Mouse (Mus musculus): ENCODE measurements around the gene Tiam2. TPM values are rescaled to one million over a fixed set of nuclear protein-coding genes. Genes with fewer than 3 reads are reported as not detected.

Gene Tiam2
- polyA plus RNA-seq, 1 experiment from 2014 or later = 7.8 TPM

GRCm38 (mm10) chr17:3420148-3420547 is 93.8 kb downstream of the Tiam2 start:
- Histone ChIP-seq H3K9me3 (ENCODE audit: control insufficient read depth, low read length) (no peaks in the 10 kb centered on the region), H3K36me3 (ENCODE audit: control insufficient read depth, insufficient read depth, low read length) (no peaks in the 10 kb centered on the region), H3K27me3 (ENCODE audit: control insufficient read depth, insufficient read depth, low read length) (no peaks in the 10 kb centered on the region), H3K9ac (replicated peaks; ENCODE audit: low read depth, low read length) (no peak overlapping the region), H3K4me2 (ENCODE audit: low read depth, low read length) (no peak overlapping the region), H3K4me3 (ENCODE audit: low read depth, low read length) (no peak overlapping the region), H3K27ac (ENCODE audit: low read depth, low read length) (no peak overlapping the region), H3K4me1 (ENCODE audit: control insufficient read depth, insufficient read depth, low read length) (no peaks in the 10 kb centered on the region)
- WGBS = 90% methylated on average over 4 of the region's 4 CpGs
- ATAC-seq (ENCODE audit: low read depth) = no peak

- no peaks in the 10 kb centered on the region for H3K4me1 ChIP-seq (ENCODE audit: control insufficient read depth, insufficient read depth, low read length)
- no peak overlapping the region for H3K27ac ChIP-seq (ENCODE audit: low read depth, low read length)
- no peak overlapping the region for H3K9ac ChIP-seq (replicated peaks; ENCODE audit: low read depth, low read length)
- H3K4me2 ChIP-seq (ENCODE audit: low read depth, low read length) = no peak overlapping the region
- H3K9me3 ChIP-seq (ENCODE audit: control insufficient read depth, low read length) = no peaks in the 10 kb centered on the region
- no peak for ATAC-seq (ENCODE audit: low read depth)
- H3K36me3 ChIP-seq (ENCODE audit: control insufficient read depth, insufficient read depth, low read length) = no peaks in the 10 kb centered on the region
- no peak overlapping the region for H3K4me3 ChIP-seq (ENCODE audit: low read depth, low read length)
- 90% methylated on average over 2 of the region's 2 CpGs for WGBS
- H3K27me3 ChIP-seq (ENCODE audit: control insufficient read depth, insufficient read depth, low read length) = no peaks in the 10 kb centered on the region
These were observed 97.0 kb downstream of the Tiam2 start for GRCm38 (mm10) chr17:3423416-3423815.

GRCm38 (mm10) chr17:3428659-3429058 is 102.3 kb downstream of the Tiam2 start:
- Histone ChIP-seq H3K36me3 (ENCODE audit: control insufficient read depth, insufficient read depth, low read length) (no peaks in the 10 kb centered on the region), H3K27me3 (ENCODE audit: control insufficient read depth, insufficient read depth, low read length) (no peaks in the 10 kb centered on the region), H3K9ac (replicated peaks; ENCODE audit: low read depth, low read length) (no peak overlapping the region), H3K4me1 (ENCODE audit: control insufficient read depth, insufficient read depth, low read length) (no peaks in the 10 kb centered on the region), H3K27ac (ENCODE audit: low read depth, low read length) (no peak overlapping the region), H3K4me2 (ENCODE audit: low read depth, low read length) (no peak overlapping the region), H3K4me3 (ENCODE audit: low read depth, low read length) (no peak overlapping the region), H3K9me3 (ENCODE audit: control insufficient read depth, low read length) (no peaks in the 10 kb centered on the region)
- no peak for ATAC-seq (ENCODE audit: low read depth)
- WGBS = 96% methylated on average over 9 of the region's 9 CpGs

GRCm38 (mm10) chr17:3432590-3433498 is 106.5 kb downstream of the Tiam2 start:
- no peak overlapping the region for H3K9ac ChIP-seq (replicated peaks; ENCODE audit: low read depth, low read length)
- no peaks in the 10 kb centered on the region for H3K9me3 ChIP-seq (ENCODE audit: control insufficient read depth, low read length)
- H3K4me2 ChIP-seq (ENCODE audit: low read depth, low read length) = no peak overlapping the region
- no peak overlapping the region for H3K4me3 ChIP-seq (ENCODE audit: low read depth, low read length)
- H3K36me3 ChIP-seq (ENCODE audit: control insufficient read depth, insufficient read depth, low read length) = no peaks in the 10 kb centered on the region
- H3K27me3 ChIP-seq (ENCODE audit: control insufficient read depth, insufficient read depth, low read length) = no peaks in the 10 kb centered on the region
- no peaks in the 10 kb centered on the region for H3K4me1 ChIP-seq (ENCODE audit: control insufficient read depth, insufficient read depth, low read length)
- no peak for ATAC-seq (ENCODE audit: low read depth)
- WGBS = 45% methylated on average over 10 of the region's 10 CpGs
- no peak overlapping the region for H3K27ac ChIP-seq (ENCODE audit: low read depth, low read length)

- Histone ChIP-seq H3K27me3 (ENCODE audit: control insufficient read depth, insufficient read depth, low read length) (no peaks in the 10 kb centered on the region), H3K9me3 (ENCODE audit: control insufficient read depth, low read length) (no peaks in the 10 kb centered on the region), H3K4me1 (ENCODE audit: control insufficient read depth, insufficient read depth, low read length) (no peaks in the 10 kb centered on the region), H3K4me2 (ENCODE audit: low read depth, low read length) (no peak overlapping the region), H3K36me3 (ENCODE audit: control insufficient read depth, insufficient read depth, low read length) (no peaks in the 10 kb centered on the region), H3K4me3 (ENCODE audit: low read depth, low read length) (no peak overlapping the region), H3K27ac (ENCODE audit: low read depth, low read length) (no peak overlapping the region), H3K9ac (replicated peaks; ENCODE audit: low read depth, low read length) (no peak overlapping the region)
- WGBS = 92% methylated on average over 3 of the region's 3 CpGs
- peak; percentile 21; the same call in 1 of the 2 replicates for ATAC-seq (ENCODE audit: low read depth)
These were observed 107.3 kb downstream of the Tiam2 start for GRCm38 (mm10) chr17:3433521-3434271.

- H3K9ac ChIP-seq (replicated peaks; ENCODE audit: low read depth, low read length) = no peak overlapping the region
- no peaks in the 10 kb centered on the region for H3K4me1 ChIP-seq (ENCODE audit: control insufficient read depth, insufficient read depth, low read length)
- no peaks in the 10 kb centered on the region for H3K27me3 ChIP-seq (ENCODE audit: control insufficient read depth, insufficient read depth, low read length)
- no peak overlapping the region for H3K27ac ChIP-seq (ENCODE audit: low read depth, low read length)
- H3K4me2 ChIP-seq (ENCODE audit: low read depth, low read length) = no peak overlapping the region
- no peaks in the 10 kb centered on the region for H3K36me3 ChIP-seq (ENCODE audit: control insufficient read depth, insufficient read depth, low read length)
- no peak for ATAC-seq (ENCODE audit: low read depth)
- H3K4me3 ChIP-seq (ENCODE audit: low read depth, low read length) = no peak overlapping the region
- no peaks in the 10 kb centered on the region for H3K9me3 ChIP-seq (ENCODE audit: control insufficient read depth, low read length)
- 93% methylated on average over 1 of the region's 1 CpGs for WGBS
These were observed 108.9 kb downstream of the Tiam2 start for GRCm38 (mm10) chr17:3435299-3435698.

GRCm38 (mm10) chr17:3436841-3437515 is 110.6 kb downstream of the Tiam2 start:
- Histone ChIP-seq H3K9me3 (ENCODE audit: control insufficient read depth, low read length) (no peaks in the 10 kb centered on the region), H3K4me1 (ENCODE audit: control insufficient read depth, insufficient read depth, low read length) (no peaks in the 10 kb centered on the region), H3K4me2 (ENCODE audit: low read depth, low read length) (no peak overlapping the region), H3K27me3 (ENCODE audit: control insufficient read depth, insufficient read depth, low read length) (no peaks in the 10 kb centered on the region), H3K9ac (replicated peaks; ENCODE audit: low read depth, low read length) (no peak overlapping the region), H3K27ac (ENCODE audit: low read depth, low read length) (no peak overlapping the region), H3K36me3 (ENCODE audit: control insufficient read depth, insufficient read depth, low read length) (no peaks in the 10 kb centered on the region), H3K4me3 (ENCODE audit: low read depth, low read length) (no peak overlapping the region)
- no peak for ATAC-seq (ENCODE audit: low read depth)
- 84% methylated on average over 12 of the region's 12 CpGs for WGBS

GRCm38 (mm10) chr17:3442526-3443401 is 116.4 kb downstream of the Tiam2 start:
- ATAC-seq (ENCODE audit: low read depth) = peak; percentile 63; the same call in 1 of the 2 replicates
- H3K27me3 ChIP-seq (ENCODE audit: control insufficient read depth, insufficient read depth, low read length) = no peaks in the 10 kb centered on the region
- H3K4me1 ChIP-seq (ENCODE audit: control insufficient read depth, insufficient read depth, low read length) = no peaks in the 10 kb centered on the region
- H3K9ac ChIP-seq (replicated peaks; ENCODE audit: low read depth, low read length) = no peak overlapping the region
- no peaks in the 10 kb centered on the region for H3K9me3 ChIP-seq (ENCODE audit: control insufficient read depth, low read length)
- H3K36me3 ChIP-seq (ENCODE audit: control insufficient read depth, insufficient read depth, low read length) = no peaks in the 10 kb centered on the region
- 57% methylated on average over 10 of the region's 10 CpGs for WGBS
- H3K4me3 ChIP-seq (ENCODE audit: low read depth, low read length) = no peak overlapping the region
- H3K27ac ChIP-seq (ENCODE audit: low read depth, low read length) = 0 out of 2 replicates have a peak overlapping the region, but pooled peaks have one; percentile 12
- no peak overlapping the region for H3K4me2 ChIP-seq (ENCODE audit: low read depth, low read length)

Measured in neural tube, embryonic 14.5 days (tissue).